Mouse (Mus musculus) G1E (cell line): ENCODE measurements around the gene Prpsap1. TPM values are rescaled to one million over a fixed set of nuclear protein-coding genes. Genes with fewer than 3 reads are reported as not detected.

ENCODE experiments used
- ATAC-seq: 2 replicates; pipeline ENCODE4 v1.8.0; 2016; ENCODE audit warnings: mild to moderate bottlenecking; ENCODE audit not compliant: insufficient number of reproducible peaks, poor library complexity, low FRiP score, severe bottlenecking; ENCODE audit errors: extremely low read depth
- DNase-seq: peaks from one replicate; pipeline ENCODE4 v3.0.0; 2012; ENCODE audit warnings: low spot score
- H3K27me3 ChIP-seq: 2 replicates; pipeline ENCODE4 v1.6.1; 2012; ENCODE audit warnings: mild to moderate bottlenecking, low read length, inconsistent platforms; ENCODE audit not compliant: insufficient read depth
- H3K36me3 ChIP-seq: replicated peaks from 2 replicates; pipeline ENCODE3; 2012; ENCODE audit warnings: mild to moderate bottlenecking, inconsistent platforms
- H3K4me1 ChIP-seq: 2 replicates; pipeline ENCODE4 v1.6.1; 2012; ENCODE audit warnings: low read depth, low read length, inconsistent platforms, mixed read lengths; ENCODE audit not compliant: insufficient read depth
- H3K4me3 ChIP-seq: 2 replicates; pipeline ENCODE4 v1.5.1; 2012; ENCODE audit warnings: low read depth, mild to moderate bottlenecking, inconsistent platforms, low read length, moderate library complexity, mixed read lengths
- H3K9me3 ChIP-seq: replicated peaks from 2 replicates; pipeline ENCODE4 v1.6.1; 2012; ENCODE audit warnings: inconsistent platforms
- CTCF ChIP-seq: IDR thresholded peaks from 2 replicates; pipeline ENCODE4 v1.5.1; 2012; ENCODE audit warnings: low read depth, low read length, inconsistent platforms, mixed read lengths
- GATA1 ChIP-seq: IDR thresholded peaks from 2 replicates; pipeline ENCODE4 v1.6.1; 2012; ENCODE audit warnings: borderline replicate concordance, low read length, inconsistent platforms, mixed read lengths
- GATA2 ChIP-seq: IDR thresholded peaks from 2 replicates; pipeline ENCODE4 v1.6.1; 2012; ENCODE audit warnings: low read depth, low read length, inconsistent platforms, borderline replicate concordance
- POLR2AphosphoS5 ChIP-seq: IDR thresholded peaks from 2 replicates; pipeline ENCODE4 v1.6.1; 2012; ENCODE audit warnings: low read depth, low read length, inconsistent platforms; ENCODE audit not compliant: insufficient replicate concordance
- TAL1 ChIP-seq: conservative IDR thresholded peaks from 2 replicates; pipeline ENCODE4 v1.6.1; 2012; ENCODE audit warnings: low read depth, low read length, inconsistent platforms, mixed read lengths
- polyA plus RNA-seq: library from polyadenylated mRNA; stranded (reverse); fragments of >175 nt; gene quantifications from 2 replicates; pipeline ENCODE4 v1.2.3, GENCODE M21; 2012
- total RNA-seq, 2 experiments: library from RNA; stranded (forward) in 1 of 2; stranded (reverse) in 1 of 2; fragments of 200-1000 nt in 1 of 2; fragments of >200 nt in 1 of 2; fragmentation: Nextera tagmentation in 1 of 2; gene quantifications; 2 replicates each; pipeline ENCODE4 v1.2.3; 2014 to 2017

Prpsap1 gene
- total and polyA plus RNA-seq, 3 experiments = 33.3 to 53.9 (median 53.7) TPM

DNA sequence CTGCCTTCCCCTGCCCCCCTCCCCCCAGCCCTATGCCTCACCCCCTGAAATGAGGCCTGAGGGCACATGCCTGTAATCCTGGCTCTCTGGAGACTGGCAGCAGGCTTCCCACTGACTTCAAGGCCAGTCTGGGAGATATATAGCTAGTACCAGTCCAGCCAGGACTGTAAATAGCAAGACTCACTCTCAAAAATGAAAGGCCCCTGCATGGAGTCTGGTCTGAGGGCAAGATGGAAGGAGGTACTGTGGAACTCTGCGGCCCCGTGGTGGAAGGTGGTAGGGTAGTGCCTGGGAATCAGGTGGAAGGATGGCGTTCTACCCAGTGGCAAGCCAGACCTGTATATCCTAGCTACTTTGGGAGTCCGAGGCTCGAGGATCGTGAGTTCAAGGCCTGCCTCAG is 50.1 kb downstream of the Prpsap1 start:
- H3K9me3 ChIP-seq = no peaks in the 10 kb centered on the region
- peaks cover 39% of the 10 kb centered on the region for H3K36me3 ChIP-seq
- H3K27me3 ChIP-seq = peaks cover 27% of the 10 kb centered on the region
- H3K4me1 ChIP-seq = peaks cover 66% of the 10 kb centered on the region
- H3K4me3 ChIP-seq = no peak overlapping the region
- no peak for DNase-seq
- TF ChIP-seq GATA2 (no peak), TAL1 (no peak), POLR2AphosphoS5 (no peak), CTCF (no peak), GATA1 (no peak)
- no peak for ATAC-seq

DNA sequence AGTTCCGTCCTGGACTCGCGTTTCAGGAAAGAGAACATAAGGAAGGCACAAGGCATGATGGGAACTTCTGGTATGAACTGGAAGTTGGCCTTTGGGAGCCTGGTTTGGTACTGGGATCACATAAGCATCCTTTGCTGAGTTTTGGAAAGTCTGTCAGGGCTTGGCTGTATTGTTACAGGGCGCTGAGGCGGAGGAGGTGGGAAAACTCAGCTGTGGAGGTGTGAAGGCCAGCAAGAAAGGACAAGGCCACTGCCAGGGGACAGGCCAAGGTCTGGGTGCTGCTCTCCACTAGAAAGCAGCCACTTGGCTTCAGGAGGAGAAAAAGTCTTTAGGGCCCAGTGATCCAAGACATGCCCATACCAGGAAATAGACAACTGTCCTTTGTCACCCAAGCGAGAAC is 50.7 kb downstream of the Prpsap1 start:
- Histone ChIP-seq H3K27me3 (peaks cover 20% of the 10 kb centered on the region), H3K4me1 (peaks cover 67% of the 10 kb centered on the region), H3K9me3 (no peaks in the 10 kb centered on the region), H3K36me3 (peaks cover 41% of the 10 kb centered on the region), H3K4me3 (no peak overlapping the region)
- DNase-seq = no peak
- TF ChIP-seq GATA2 (no peak), CTCF (no peak), GATA1 (no peak), TAL1 (no peak), POLR2AphosphoS5 (no peak)
- ATAC-seq = no peak

DNA sequence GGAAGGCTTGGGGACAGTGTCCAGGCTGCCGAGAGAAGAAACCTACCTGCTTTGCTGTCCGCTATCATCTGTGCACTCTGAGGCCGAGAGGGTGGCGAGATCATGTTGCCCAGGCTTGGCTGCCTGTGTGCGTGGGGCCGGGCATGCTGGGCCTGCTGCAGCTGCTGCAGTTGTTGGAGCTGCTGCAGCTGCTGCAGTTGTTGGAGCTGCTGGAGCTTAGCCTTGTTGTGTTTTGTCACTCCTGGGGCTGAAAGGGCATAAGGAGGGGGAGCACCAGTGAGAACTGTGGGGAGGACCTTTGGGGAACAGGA is 51.2 kb downstream of the Prpsap1 start:
- TF ChIP-seq GATA2 (no peak), TAL1 (no peak), POLR2AphosphoS5 (no peak), GATA1 (no peak), CTCF (no peak)
- no peaks in the 10 kb centered on the region for H3K9me3 ChIP-seq
- peaks cover 67% of the 10 kb centered on the region for H3K4me1 ChIP-seq

DNA sequence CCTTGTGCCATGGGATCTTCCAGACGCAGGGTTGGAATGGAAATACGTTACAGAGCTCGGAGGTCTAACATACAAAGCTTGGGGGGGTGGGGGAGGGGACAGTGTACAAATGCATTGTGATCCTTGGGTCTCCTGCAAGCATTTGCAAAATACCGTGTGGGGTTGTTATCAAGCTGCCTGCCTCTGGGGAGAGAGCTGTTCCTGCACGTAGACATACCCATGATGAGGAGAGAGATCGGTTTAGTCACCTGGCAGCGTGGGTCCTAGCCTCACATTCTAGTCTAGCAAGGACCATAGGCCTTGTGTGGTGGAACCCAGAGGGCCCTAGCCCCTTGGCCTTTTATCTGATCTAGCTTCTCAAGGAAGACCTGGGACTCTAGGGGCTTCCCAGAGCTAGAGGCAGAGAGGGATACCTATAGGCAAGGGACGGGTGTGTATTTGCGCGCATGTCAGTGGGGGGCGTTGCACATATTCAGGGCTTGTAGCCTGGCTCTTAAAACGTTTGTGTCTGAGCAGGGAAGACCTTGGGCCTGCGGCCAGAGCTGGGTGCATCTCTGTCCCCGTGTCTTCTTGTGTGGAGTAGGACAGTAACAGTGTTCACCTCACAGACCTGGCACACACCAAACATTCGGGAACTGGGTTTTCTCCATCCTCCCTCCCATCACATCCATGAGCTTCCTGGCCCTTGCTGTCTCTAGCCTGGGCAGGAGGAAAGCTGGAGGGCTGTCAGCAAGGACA is 51.7 kb downstream of the Prpsap1 start:
- peaks cover 69% of the 10 kb centered on the region for H3K4me1 ChIP-seq
- H3K4me3 ChIP-seq = no peak overlapping the region
- no peaks in the 10 kb centered on the region for H3K9me3 ChIP-seq
- TF ChIP-seq POLR2AphosphoS5 (no peak), CTCF (0 out of 2 replicates have a peak, but pooled peaks have one; percentile 5)
- no peak for ATAC-seq
- no peak for DNase-seq
- H3K27me3 ChIP-seq = peaks cover 11% of the 10 kb centered on the region; the same call in 1 of the 2 replicates
- peaks cover 48% of the 10 kb centered on the region for H3K36me3 ChIP-seq

More for the DNA sequence above, 51.2 kb downstream of the Prpsap1 start:
- no peak for DNase-seq
- ATAC-seq = no peak
- Histone ChIP-seq H3K36me3 (peaks cover 42% of the 10 kb centered on the region), H3K4me3 (no peak overlapping the region), H3K27me3 (peaks cover 16% of the 10 kb centered on the region; the same call in 1 of the 2 replicates)

DNA sequence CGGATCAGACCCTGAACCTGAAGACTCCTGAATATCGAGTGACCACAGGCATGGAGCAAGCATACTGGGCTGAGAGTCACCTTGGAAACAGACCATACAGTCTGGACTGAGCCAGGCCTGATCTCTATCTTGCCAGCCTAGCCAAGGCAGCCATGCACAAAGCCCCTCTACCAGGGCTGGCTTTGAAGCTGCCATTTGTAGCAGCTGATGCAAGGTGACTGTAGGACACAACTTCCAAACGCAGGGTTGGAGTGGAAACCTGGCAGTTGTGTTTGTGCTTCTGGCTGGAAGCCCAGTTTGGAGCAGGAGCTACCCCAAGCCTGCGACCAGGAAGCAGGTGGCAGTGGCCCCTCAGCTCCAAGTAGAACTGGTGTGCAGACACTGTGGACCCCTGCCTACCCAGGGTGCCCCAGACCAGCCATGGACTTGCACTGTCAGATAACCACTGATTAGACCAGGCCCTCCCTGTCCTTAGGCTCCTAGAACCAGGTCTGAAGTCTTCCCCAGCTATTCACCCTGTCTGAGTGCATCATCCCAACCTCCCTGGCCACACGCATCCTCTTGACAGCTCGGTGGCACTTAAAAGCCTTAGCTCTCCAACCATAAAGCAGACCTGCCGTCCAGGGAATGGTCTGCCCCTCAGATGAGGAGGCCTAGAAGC is 53.5 kb downstream of the Prpsap1 start:
- Histone ChIP-seq H3K27me3 (no peaks in the 10 kb centered on the region), H3K4me3 (0 out of 2 replicates have a peak overlapping the region, but pooled peaks have one; percentile 8), H3K9me3 (no peaks in the 10 kb centered on the region), H3K36me3 (peaks cover 64% of the 10 kb centered on the region), H3K4me1 (peaks cover 76% of the 10 kb centered on the region)
- no peak for DNase-seq
- peak; percentile 89 for TF ChIP-seq POLR2AphosphoS5
- TF ChIP-seq GATA2 = no peak
- no peak for ATAC-seq

DNA sequence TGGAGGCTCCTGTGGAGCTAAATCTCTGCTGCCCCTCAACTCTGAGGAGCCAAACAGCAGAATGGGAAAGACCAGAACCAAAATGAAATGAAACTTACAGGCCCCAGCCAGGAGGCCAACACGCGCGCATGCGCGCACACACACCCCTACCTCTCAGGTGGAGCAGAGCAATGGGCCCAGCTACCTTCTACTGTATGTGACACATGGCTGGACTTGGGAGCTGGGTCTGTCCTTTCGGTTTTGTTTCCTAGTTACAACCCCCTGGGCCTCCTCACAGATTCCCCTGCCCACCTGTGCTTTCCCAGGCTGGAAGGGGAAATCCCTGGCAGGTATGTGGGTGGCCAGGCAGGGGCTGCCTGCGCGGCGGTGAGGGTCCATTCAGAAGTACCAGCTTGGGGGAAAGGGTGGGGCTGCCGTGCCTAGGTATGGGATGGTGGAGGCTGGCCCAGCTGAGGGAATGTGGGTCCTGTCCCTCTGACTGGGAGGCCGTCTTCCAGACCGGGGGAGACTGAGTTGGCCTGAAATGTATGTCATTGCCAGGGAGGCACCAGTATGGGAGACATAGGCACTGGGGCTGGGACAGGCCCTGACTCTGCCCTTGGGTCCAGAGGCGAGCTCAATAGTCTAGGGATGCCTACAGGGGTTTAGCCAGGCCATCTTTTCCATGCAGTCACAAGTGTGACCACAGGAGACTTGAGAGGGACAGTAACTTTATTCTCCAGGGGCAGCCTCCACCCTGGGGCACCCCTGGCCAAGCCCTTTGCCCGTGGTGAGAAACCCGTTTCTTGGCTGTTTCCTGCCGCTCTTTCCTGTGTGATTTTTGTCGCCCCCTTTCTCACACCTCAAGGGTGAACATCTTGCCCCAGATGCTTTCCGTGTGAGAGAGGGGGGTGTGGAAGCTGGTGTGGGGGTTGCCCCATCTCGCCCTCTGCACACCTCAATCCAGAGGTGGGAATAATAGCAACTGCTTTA is 54.4 kb downstream of the Prpsap1 start:
- Histone ChIP-seq H3K4me1 (peaks cover 75% of the 10 kb centered on the region), H3K4me3 (no peak overlapping the region; the same call in 1 of the 2 replicates), H3K27me3 (no peaks in the 10 kb centered on the region), H3K36me3 (peaks cover 73% of the 10 kb centered on the region), H3K9me3 (no peaks in the 10 kb centered on the region)
- ATAC-seq = no peak
- DNase-seq = no peak
- TF ChIP-seq CTCF = no peak
- no peak for TF ChIP-seq GATA2
- no peak for TF ChIP-seq GATA1
- TF ChIP-seq POLR2AphosphoS5 = no peak
- no peak for TF ChIP-seq TAL1
